Mouse (Mus musculus) stomach, postnatal 0 days (tissue): ENCODE results near the gene Tns4.

Source experiments
- CTCF ChIP-seq: IDR thresholded peaks from 2 replicates; pipeline ENCODE4 v1.5.1; 2016; ENCODE audit warnings: antibody characterized with exemption, low read depth, mild to moderate bottlenecking, moderate library complexity
- EP300 ChIP-seq: optimal IDR thresholded peaks from 2 replicates; pipeline ENCODE3; 2016; ENCODE audit warnings: antibody characterized with exemption

- no peak for TF ChIP-seq EP300
- no peak for TF ChIP-seq CTCF
Measured at GRCm38 (mm10) chr11:99126482-99127253, 37.6 kb upstream of the Tns4 start.
